Mouse (Mus musculus): ENCODE measurements around the gene Krtap19-2. TPM values are rescaled to one million over a fixed set of nuclear protein-coding genes. Genes with fewer than 3 reads are reported as not detected.

Gene Krtap19-2
- polyA plus RNA-seq (2015; fragmentation: Nextera tagmentation; extraction: Ambion mirVana): not detected in 2 replicates

GRCm38 (mm10) chr16:88874169-88874568, at the start of gene Krtap19-2:
Gene Krtap19-2 (minus strand): TSS chr16:88874269.
- Histone ChIP-seq H3K9ac (no peak within 1 kb of the TSS), H3K36me3 (replicated peaks) (no peaks in the 10 kb centered on the region), H3K27me3 (replicated peaks) (no peaks in the 10 kb centered on the region), H3K9me3 (no peaks in the 10 kb centered on the region), H3K4me3 (no peak within 1 kb of the TSS), H3K27ac (no peak within 1 kb of the TSS), H3K4me1 (no peaks in the 10 kb centered on the region), H3K4me2 (no peak within 1 kb of the TSS)
- 98% methylated on average over 3 of the region's 3 CpGs for WGBS
- no peak for ATAC-seq (replicated peaks)

- Histone ChIP-seq H3K4me1 (no peaks in the 10 kb centered on the region), H3K9me3 (no peaks in the 10 kb centered on the region), H3K9ac (no peak within 1 kb of the TSS), H3K4me2 (no peak within 1 kb of the TSS), H3K27ac (no peak within 1 kb of the TSS), H3K36me3 (replicated peaks) (no peaks in the 10 kb centered on the region), H3K4me3 (no peak within 1 kb of the TSS), H3K27me3 (replicated peaks) (no peaks in the 10 kb centered on the region)
- 92% methylated on average over 6 of the region's 6 CpGs for WGBS
- ATAC-seq (replicated peaks): no peak
Observed at GRCm38 (mm10) chr16:88896357-88896756, 22.3 kb upstream of the Krtap19-2 start, which contains the start of gene Krtap19-5. Gene Krtap19-5 (minus strand): TSS chr16:88896457.

GRCm38 (mm10) chr16:88886870-88887269, 12.8 kb upstream of the Krtap19-2 start:
- WGBS: 90% methylated on average over 6 of the region's 6 CpGs
- H3K27me3 ChIP-seq (replicated peaks): no peaks in the 10 kb centered on the region
- H3K4me1 ChIP-seq: no peaks in the 10 kb centered on the region
- no peak overlapping the region for H3K4me2 ChIP-seq
- H3K4me3 ChIP-seq: no peak overlapping the region
- no peak overlapping the region for H3K27ac ChIP-seq
- no peaks in the 10 kb centered on the region for H3K9me3 ChIP-seq
- H3K9ac ChIP-seq: no peak overlapping the region
- ATAC-seq (replicated peaks): no peak
- H3K36me3 ChIP-seq (replicated peaks): no peaks in the 10 kb centered on the region

DNA sequence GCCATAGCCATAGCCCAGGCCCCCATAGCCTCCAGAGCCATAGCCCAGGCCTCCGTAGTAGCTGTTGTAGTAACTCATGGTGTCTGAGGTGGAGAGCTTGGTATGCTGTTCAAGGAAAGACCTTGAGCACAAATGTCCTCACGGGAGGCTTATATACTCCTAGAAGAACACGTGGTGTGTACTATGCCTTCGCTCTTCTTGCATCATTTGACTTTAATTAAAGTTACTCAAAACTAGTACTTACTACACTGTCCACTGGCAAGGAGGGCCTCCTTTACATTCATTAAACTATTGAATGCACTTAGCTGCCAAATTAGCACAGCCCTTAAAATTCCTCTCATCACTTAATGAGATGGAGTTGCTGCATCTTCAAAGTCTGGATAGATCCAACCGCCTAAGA, 10.9 kb upstream of the Krtap19-2 start, which contains the start of gene Krtap19-4:
Gene Krtap19-4, minus strand, starts transcription at position 101 of the 400 bp plus-strand sequence.
- no peaks in the 10 kb centered on the region for H3K27me3 ChIP-seq (replicated peaks)
- WGBS: 94% methylated on average over 5 of the region's 5 CpGs
- no peaks in the 10 kb centered on the region for H3K4me1 ChIP-seq
- no peaks in the 10 kb centered on the region for H3K9me3 ChIP-seq
- no peak within 1 kb of the TSS for H3K27ac ChIP-seq
- no peaks in the 10 kb centered on the region for H3K36me3 ChIP-seq (replicated peaks)
- no peak within 1 kb of the TSS for H3K4me2 ChIP-seq
- H3K4me3 ChIP-seq: no peak within 1 kb of the TSS
- no peak within 1 kb of the TSS for H3K9ac ChIP-seq
- ATAC-seq (replicated peaks): no peak

GRCm38 (mm10) chr16:88877938-88878337, 3.9 kb upstream of the Krtap19-2 start, which contains the start of gene Krtap19-3:
Gene Krtap19-3 (minus strand): TSS chr16:88878038.
- WGBS: 88% methylated on average over 2 of the region's 2 CpGs
- Histone ChIP-seq H3K4me2 (no peak within 1 kb of the TSS), H3K27me3 (replicated peaks) (no peaks in the 10 kb centered on the region), H3K4me3 (no peak within 1 kb of the TSS), H3K36me3 (replicated peaks) (no peaks in the 10 kb centered on the region), H3K4me1 (no peaks in the 10 kb centered on the region), H3K27ac (no peak within 1 kb of the TSS), H3K9ac (no peak within 1 kb of the TSS), H3K9me3 (no peaks in the 10 kb centered on the region)
- ATAC-seq (replicated peaks): no peak

DNA sequence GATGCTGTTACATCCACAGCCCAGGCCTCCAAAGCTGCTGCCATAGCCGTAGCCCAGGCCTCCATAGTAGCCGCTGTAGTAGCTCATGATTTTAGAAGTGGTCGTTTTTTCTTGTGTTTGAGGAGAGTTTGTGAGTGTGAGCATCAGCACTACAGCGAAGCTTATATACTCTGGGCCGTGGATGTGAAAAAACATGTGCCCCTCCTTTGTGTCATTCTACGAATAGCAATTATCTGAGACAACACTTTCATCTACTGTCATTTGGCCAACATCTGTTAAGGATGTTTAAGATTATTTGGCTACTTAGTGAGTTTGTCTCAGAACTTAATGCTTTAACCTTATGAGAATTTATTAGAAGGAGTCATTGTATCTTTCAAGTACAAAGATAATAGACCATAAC, 4.8 kb downstream of the Krtap19-2 start, which contains the start of gene Krtap19-1:
Gene Krtap19-1, minus strand, starts transcription at position 101 of the 400 bp plus-strand sequence.
- no peaks in the 10 kb centered on the region for H3K27me3 ChIP-seq (replicated peaks)

GRCm38 (mm10) chr16:88864887-88865407, 9.1 kb downstream of the Krtap19-2 start:
- H3K4me1 ChIP-seq: no peaks in the 10 kb centered on the region
- WGBS: 91% methylated on average over 4 of the region's 4 CpGs
- H3K27me3 ChIP-seq (replicated peaks): no peaks in the 10 kb centered on the region
- no peak overlapping the region for H3K27ac ChIP-seq
- no peak overlapping the region for H3K4me3 ChIP-seq
- no peak for ATAC-seq (replicated peaks)
- H3K36me3 ChIP-seq (replicated peaks): no peaks in the 10 kb centered on the region
- no peak overlapping the region for H3K9ac ChIP-seq
- H3K4me2 ChIP-seq: no peak overlapping the region
- no peaks in the 10 kb centered on the region for H3K9me3 ChIP-seq

More for the DNA sequence above, 4.8 kb downstream of the Krtap19-2 start, which contains the start of gene Krtap19-1:
- Histone ChIP-seq H3K4me3 (no peak within 1 kb of the TSS), H3K9ac (no peak within 1 kb of the TSS), H3K36me3 (replicated peaks) (no peaks in the 10 kb centered on the region), H3K4me2 (no peak within 1 kb of the TSS), H3K27ac (no peak within 1 kb of the TSS), H3K4me1 (no peaks in the 10 kb centered on the region), H3K9me3 (no peaks in the 10 kb centered on the region)
- ATAC-seq (replicated peaks): no peak
- 88% methylated on average over 6 of the region's 6 CpGs for WGBS

DNA sequence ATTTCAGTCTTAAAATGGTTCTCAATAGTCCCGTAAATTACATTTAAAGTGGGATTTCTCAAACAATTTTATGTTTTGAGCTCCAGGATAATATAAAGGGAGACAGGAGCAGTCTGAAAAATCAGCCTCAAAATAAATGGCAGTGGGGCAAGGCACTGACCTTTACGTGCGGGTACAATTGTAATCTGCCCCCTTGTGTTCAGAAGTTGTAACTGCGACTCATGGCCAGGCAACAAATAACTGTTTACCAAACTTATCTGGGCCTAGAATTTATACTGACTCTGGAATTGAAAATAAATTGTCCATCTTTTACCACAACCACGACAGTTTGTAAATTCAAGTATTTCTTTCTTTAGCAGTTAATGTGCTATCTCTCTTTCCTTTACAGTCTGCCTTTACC, 22.6 kb downstream of the Krtap19-2 start:
- no peaks in the 10 kb centered on the region for H3K4me1 ChIP-seq
- no peak overlapping the region for H3K27ac ChIP-seq
- no peaks in the 10 kb centered on the region for H3K36me3 ChIP-seq (replicated peaks)
- no peak overlapping the region for H3K4me3 ChIP-seq
- no peak overlapping the region for H3K9ac ChIP-seq
- no peak overlapping the region for H3K4me2 ChIP-seq
- H3K27me3 ChIP-seq (replicated peaks): no peaks in the 10 kb centered on the region
- no peaks in the 10 kb centered on the region for H3K9me3 ChIP-seq
- WGBS: 16% methylated on average over 5 of the region's 5 CpGs
- ATAC-seq (replicated peaks): no peak

- ATAC-seq (replicated peaks): no peak
- no peaks in the 10 kb centered on the region for H3K9me3 ChIP-seq
- H3K27me3 ChIP-seq (replicated peaks): no peaks in the 10 kb centered on the region
- WGBS: 85% methylated on average over 4 of the region's 4 CpGs
- no peak overlapping the region for H3K4me2 ChIP-seq
- H3K9ac ChIP-seq: no peak overlapping the region
- H3K4me3 ChIP-seq: no peak overlapping the region
- H3K36me3 ChIP-seq (replicated peaks): no peaks in the 10 kb centered on the region
- H3K27ac ChIP-seq: no peak overlapping the region
- H3K4me1 ChIP-seq: no peaks in the 10 kb centered on the region
Observed at GRCm38 (mm10) chr16:88848558-88848957, 25.5 kb downstream of the Krtap19-2 start.

GRCm38 (mm10) chr16:88847363-88847762, 26.7 kb downstream of the Krtap19-2 start:
- Histone ChIP-seq H3K27me3 (replicated peaks) (no peaks in the 10 kb centered on the region), H3K4me2 (no peak overlapping the region), H3K4me1 (no peaks in the 10 kb centered on the region), H3K9me3 (no peaks in the 10 kb centered on the region), H3K36me3 (replicated peaks) (no peaks in the 10 kb centered on the region), H3K4me3 (no peak overlapping the region), H3K27ac (no peak overlapping the region), H3K9ac (no peak overlapping the region)
- WGBS: 100% methylated on average over 1 of the region's 1 CpGs
- ATAC-seq (replicated peaks): no peak

- Histone ChIP-seq H3K27me3 (replicated peaks) (no peaks in the 10 kb centered on the region), H3K9me3 (no peaks in the 10 kb centered on the region), H3K9ac (no peak overlapping the region), H3K27ac (no peak overlapping the region), H3K4me2 (no peak overlapping the region), H3K36me3 (replicated peaks) (no peaks in the 10 kb centered on the region), H3K4me1 (no peaks in the 10 kb centered on the region), H3K4me3 (no peak overlapping the region)
- 80% methylated on average over 3 of the region's 3 CpGs for WGBS
- ATAC-seq (replicated peaks): no peak
Observed at GRCm38 (mm10) chr16:88826978-88827377, 47.1 kb downstream of the Krtap19-2 start.

DNA sequence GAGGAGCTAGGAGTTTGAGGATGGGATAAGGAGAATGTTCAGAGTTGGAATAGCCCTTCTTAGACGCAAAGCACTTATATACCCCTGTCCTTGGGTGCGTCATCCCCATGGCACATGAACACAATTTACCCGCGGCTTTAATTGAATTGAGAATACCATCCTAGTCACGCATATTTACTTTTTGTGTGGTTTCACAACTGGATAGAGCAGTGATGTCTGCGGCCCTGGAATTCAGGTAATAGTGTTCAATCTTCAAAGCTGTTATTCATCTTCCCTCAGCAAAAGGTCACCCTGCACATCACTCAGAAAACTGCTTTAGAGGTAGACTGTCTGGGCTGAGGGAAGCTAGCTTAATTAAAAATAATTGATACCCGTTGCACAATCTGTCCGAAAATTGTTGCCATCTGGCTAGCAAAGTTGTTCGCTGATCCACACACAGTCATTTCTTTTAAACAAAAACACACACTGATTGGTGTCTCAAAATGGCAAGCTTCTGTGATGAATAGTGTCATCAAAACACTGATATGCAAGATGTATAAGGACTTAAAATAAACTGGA, 47.9 kb downstream of the Krtap19-2 start, which contains the start of gene Krtap14:
Gene Krtap14, minus strand, starts transcription at position 51 of the 558 bp plus-strand sequence.
- 82% methylated on average over 9 of the region's 9 CpGs for WGBS
- H3K27me3 ChIP-seq (replicated peaks): no peaks in the 10 kb centered on the region
- no peaks in the 10 kb centered on the region for H3K4me1 ChIP-seq
- no peak within 1 kb of the TSS for H3K4me3 ChIP-seq
- H3K9me3 ChIP-seq: no peaks in the 10 kb centered on the region
- ATAC-seq (replicated peaks): no peak
- no peak within 1 kb of the TSS for H3K27ac ChIP-seq
- no peak within 1 kb of the TSS for H3K4me2 ChIP-seq
- no peak within 1 kb of the TSS for H3K9ac ChIP-seq
- no peaks in the 10 kb centered on the region for H3K36me3 ChIP-seq (replicated peaks)

- Histone ChIP-seq H3K9me3 (no peaks in the 10 kb centered on the region), H3K4me1 (no peaks in the 10 kb centered on the region), H3K4me2 (no peak overlapping the region), H3K27ac (no peak overlapping the region), H3K4me3 (no peak overlapping the region), H3K9ac (no peak overlapping the region), H3K36me3 (replicated peaks) (no peaks in the 10 kb centered on the region), H3K27me3 (replicated peaks) (no peaks in the 10 kb centered on the region)
- WGBS: 78% methylated on average over 3 of the region's 3 CpGs
- no peak for ATAC-seq (replicated peaks)
Observed at GRCm38 (mm10) chr16:88823736-88824135, 50.3 kb downstream of the Krtap19-2 start.

Data from midbrain, embryonic 15.5 days (tissue).